Mouse (Mus musculus) stomach, postnatal 0 days (tissue): Measurements from ENCODE around the gene Slc4a1. TPM values are rescaled to one million over a fixed set of nuclear protein-coding genes. Genes with fewer than 3 reads are reported as not detected.

Experiments
- ATAC-seq: fragments of 200-750 bp; cut with Nextera tagmentation; 2 replicates; pipeline ENCODE4 v1.8.0; 2017; ENCODE audit not compliant: low FRiP score, low TSS enrichment
- DNase-seq: peaks from one replicate; pipeline ENCODE4 v3.0.0-alpha.2; 2016; ENCODE audit warnings: low spot score
- H3K27ac ChIP-seq: fragments of 300-500 bp; sonication (generic); replicated peaks from 2 replicates; pipeline ENCODE4 v1.5.1; 2014; ENCODE audit warnings: mild to moderate bottlenecking, control low read depth
- H3K27me3 ChIP-seq: fragments of 300-500 bp; sonication (generic); 2 replicates; pipeline ENCODE4 v1.6.1; 2014; ENCODE audit warnings: low read length; ENCODE audit not compliant: control insufficient read depth, insufficient read depth
- H3K36me3 ChIP-seq: fragments of 300-500 bp; sonication (generic); 2 replicates; pipeline ENCODE4 v1.6.1; 2014; ENCODE audit warnings: low read length, mixed read lengths; ENCODE audit not compliant: control insufficient read depth, insufficient read depth
- H3K4me1 ChIP-seq: fragments of 300-500 bp; sonication (generic); replicated peaks from 2 replicates; pipeline ENCODE4 v1.6.1; 2014; ENCODE audit warnings: antibody characterized with exemption; ENCODE audit not compliant: control insufficient read depth, insufficient read depth
- H3K4me2 ChIP-seq: fragments of 300-500 bp; sonication (generic); replicated peaks from 2 replicates; pipeline ENCODE4 v1.6.1; 2014; ENCODE audit warnings: low read depth, mild to moderate bottlenecking, control low read depth, moderate library complexity
- H3K4me3 ChIP-seq: fragments of 300-500 bp; sonication (generic); 2 replicates; pipeline ENCODE4 v1.5.1; 2014; ENCODE audit warnings: low read depth, low read length, control low read depth
- H3K9ac ChIP-seq: fragments of 300-500 bp; sonication (generic); 2 replicates; pipeline ENCODE4 v1.6.1; 2014; ENCODE audit warnings: mild to moderate bottlenecking, low read length, control low read depth, mixed read lengths
- H3K9me3 ChIP-seq: fragments of 300-500 bp; sonication (generic); 2 replicates; pipeline ENCODE4 v1.6.1; 2016; ENCODE audit warnings: low read length; ENCODE audit not compliant: control insufficient read depth
- CTCF ChIP-seq: IDR thresholded peaks from 2 replicates; pipeline ENCODE4 v1.5.1; 2016; ENCODE audit warnings: antibody characterized with exemption, low read depth, mild to moderate bottlenecking, moderate library complexity
- EP300 ChIP-seq: optimal IDR thresholded peaks from 2 replicates; pipeline ENCODE3; 2016; ENCODE audit warnings: antibody characterized with exemption
- WGBS: fragments of 180-500 bp; shearing (Covaris S2); extraction: QIAGEN DNeasy Blood & Tissue Kit; methylation state at CpG from one replicate; pipeline ENCODE4 v1.1.7; 2014; 5-methylcytosine and 5-hydroxymethylcytosine counted together
- polyA plus RNA-seq: library from polyadenylated mRNA; unstranded; fragments of >200 nt; fragmentation: Nextera tagmentation; extraction: Ambion mirVana; gene quantifications from 2 replicates; pipeline ENCODE4 v1.2.1, GENCODE M21; 2015

Slc4a1 gene
- polyA plus RNA-seq, 1 experiment from 2014 or later, result 0.72 TPM

GRCm38 (mm10) chr11:102363623-102364022 lies 2.4 kb downstream of the Slc4a1 start:
- DNase-seq (peak; percentile 31), ATAC-seq (peak; percentile 43; the same call in 1 of the 2 replicates)
- 58% methylated on average over 2 of the region's 2 CpGs for WGBS
- H3K36me3 ChIP-seq, result no peaks in the 10 kb centered on the region
- no peak overlapping the region for H3K4me2 ChIP-seq
- H3K27me3 ChIP-seq, result no peaks in the 10 kb centered on the region
- no peak overlapping the region for H3K27ac ChIP-seq
- TF ChIP-seq CTCF (no peak), EP300 (no peak)
- H3K9me3 ChIP-seq, result no peaks in the 10 kb centered on the region
- H3K4me1 ChIP-seq, result no peaks in the 10 kb centered on the region
- no peak overlapping the region for H3K9ac ChIP-seq
- H3K4me3 ChIP-seq, result no peak overlapping the region

- Histone ChIP-seq H3K27me3 (no peaks in the 10 kb centered on the region), H3K4me3 (no peak overlapping the region), H3K4me2 (no peak overlapping the region), H3K27ac (no peak overlapping the region), H3K36me3 (no peaks in the 10 kb centered on the region), H3K9ac (no peak overlapping the region), H3K9me3 (no peaks in the 10 kb centered on the region), H3K4me1 (no peaks in the 10 kb centered on the region)
- TF ChIP-seq EP300, result no peak
- no peak for TF ChIP-seq CTCF
- no peak for DNase-seq
- WGBS, result 90% methylated on average over 8 of the region's 8 CpGs
- no peak for ATAC-seq
Measured at GRCm38 (mm10) chr11:102361776-102362495, 4.1 kb downstream of the Slc4a1 start.

- H3K27me3 ChIP-seq, result no peaks in the 10 kb centered on the region
- no peaks in the 10 kb centered on the region for H3K9me3 ChIP-seq
- no peak for ATAC-seq
- TF ChIP-seq CTCF (no peak), EP300 (no peak)
- no peak overlapping the region for H3K27ac ChIP-seq
- no peak overlapping the region for H3K4me2 ChIP-seq
- H3K4me3 ChIP-seq, result no peak overlapping the region
- no peak overlapping the region for H3K9ac ChIP-seq
- H3K4me1 ChIP-seq, result no peaks in the 10 kb centered on the region
- DNase-seq, result no peak
- 53% methylated on average over 10 of the region's 10 CpGs for WGBS
- no peaks in the 10 kb centered on the region for H3K36me3 ChIP-seq
Measured at GRCm38 (mm10) chr11:102358365-102358764, 7.6 kb downstream of the Slc4a1 start.

- Histone ChIP-seq H3K36me3 (no peaks in the 10 kb centered on the region), H3K4me2 (no peak overlapping the region), H3K9ac (no peak overlapping the region), H3K4me1 (no peaks in the 10 kb centered on the region), H3K27me3 (no peaks in the 10 kb centered on the region), H3K4me3 (no peak overlapping the region), H3K27ac (no peak overlapping the region), H3K9me3 (no peaks in the 10 kb centered on the region)
- TF ChIP-seq EP300 (no peak), CTCF (no peak)
- 63% methylated on average over 31 of the region's 31 CpGs for WGBS
- ATAC-seq (no peak), DNase-seq (no peak)
Measured at GRCm38 (mm10) chr11:102356636-102357350, 9.2 kb downstream of the Slc4a1 start.

GRCm38 (mm10) chr11:102356190-102356589 lies 9.8 kb downstream of the Slc4a1 start:
- 80% methylated on average over 12 of the region's 12 CpGs for WGBS
- Histone ChIP-seq H3K9me3 (no peaks in the 10 kb centered on the region), H3K9ac (no peak overlapping the region), H3K4me2 (no peak overlapping the region), H3K36me3 (no peaks in the 10 kb centered on the region), H3K4me3 (no peak overlapping the region), H3K27ac (no peak overlapping the region), H3K27me3 (no peaks in the 10 kb centered on the region), H3K4me1 (no peaks in the 10 kb centered on the region)
- no peak for TF ChIP-seq EP300
- no peak for TF ChIP-seq CTCF
- ATAC-seq, result no peak
- no peak for DNase-seq

- DNase-seq, result no peak
- Histone ChIP-seq H3K4me1 (no peaks in the 10 kb centered on the region), H3K9me3 (no peaks in the 10 kb centered on the region), H3K36me3 (no peaks in the 10 kb centered on the region), H3K27ac (no peak overlapping the region), H3K9ac (no peak overlapping the region), H3K4me2 (no peak overlapping the region), H3K27me3 (no peaks in the 10 kb centered on the region), H3K4me3 (no peak overlapping the region)
- 80% methylated on average over 3 of the region's 3 CpGs for WGBS
- ATAC-seq, result no peak
- TF ChIP-seq EP300 (no peak), CTCF (no peak)
Measured at GRCm38 (mm10) chr11:102355501-102355900, 10.5 kb downstream of the Slc4a1 start.
